Mouse (Mus musculus) MEL (cell line): ENCODE results near the gene Zbtb20.

Experiments used
- CHD2 ChIP-seq: IDR thresholded peaks from 2 replicates; pipeline ENCODE4 v1.6.1; 2011; ENCODE audit warnings: low read length, improper control_type of control experiment
- CTCF ChIP-seq, 3 experiments: IDR thresholded peaks in 2 of 3; conservative IDR thresholded peaks in 1 of 3; 2 replicates each; pipeline ENCODE4 v1.5.1; 2011 to 2012; ENCODE audit warnings: low read length in 3 of 3, low read depth in 2 of 3, mild to moderate bottlenecking in 2 of 3, improper control_type of control experiment in 1 of 3, inconsistent platforms in 1 of 3, mixed read lengths in 1 of 3, moderate library complexity in 1 of 3; ENCODE audit not compliant: control insufficient read depth in 1 of 3, insufficient read depth in 1 of 3, poor library complexity in 1 of 3, severe bottlenecking in 1 of 3
- E2F4 ChIP-seq: IDR thresholded peaks from 2 replicates; pipeline ENCODE4 v1.6.1; 2011; ENCODE audit warnings: low read depth, low read length, improper control_type of control experiment, borderline replicate concordance
- ELF1 ChIP-seq: IDR thresholded peaks from 2 replicates; pipeline ENCODE4 v1.6.1; 2014; ENCODE audit warnings: low read depth, mild to moderate bottlenecking, inconsistent platforms, low read length, improper control_type of control experiment, moderate library complexity
- EP300 ChIP-seq, 2 experiments: IDR thresholded peaks; 2 replicates each; pipeline ENCODE4 v1.6.1; 2011; ENCODE audit warnings: improper control_type of control experiment in 2 of 2, low read length in 2 of 2, low read depth in 1 of 2, mild to moderate bottlenecking in 1 of 2
- GATA1 ChIP-seq: IDR thresholded peaks from 2 replicates; pipeline ENCODE4 v1.6.1; 2011; ENCODE audit warnings: low read depth, low read length, improper control_type of control experiment
- HCFC1 ChIP-seq: IDR thresholded peaks from 2 replicates; pipeline ENCODE4 v1.6.1; 2012; ENCODE audit warnings: low read depth, mild to moderate bottlenecking, inconsistent platforms, low read length, improper control_type of control experiment, moderate library complexity
- KAT2A ChIP-seq: conservative IDR thresholded peaks from 2 replicates; pipeline ENCODE4 v1.6.1; 2012; ENCODE audit warnings: low read depth, low read length, improper control_type of control experiment, inconsistent platforms
- MAZ ChIP-seq: IDR thresholded peaks from 2 replicates; pipeline ENCODE4 v1.6.1; 2012; ENCODE audit warnings: low read depth, mild to moderate bottlenecking, inconsistent platforms, low read length, improper control_type of control experiment
- POLR2A ChIP-seq, 2 experiments: IDR thresholded peaks; 2 replicates each; pipeline ENCODE4 v1.6.1; 2011 to 2012; ENCODE audit warnings: low read length in 2 of 2, mild to moderate bottlenecking in 2 of 2, control low read depth in 1 of 2, improper control_type of control experiment in 1 of 2, low read depth in 1 of 2, moderate library complexity in 1 of 2; ENCODE audit not compliant: control insufficient read depth in 1 of 2, insufficient read depth in 1 of 2, poor library complexity in 1 of 2
- TAL1 ChIP-seq: IDR thresholded peaks from 2 replicates; pipeline ENCODE4 v1.6.1; 2012; ENCODE audit warnings: mild to moderate bottlenecking, inconsistent platforms, low read length, moderate library complexity, mixed read lengths
- UBTF ChIP-seq: IDR thresholded peaks from 2 replicates; pipeline ENCODE4 v1.6.1; 2012; ENCODE audit warnings: low read depth, mild to moderate bottlenecking, inconsistent platforms, low read length, improper control_type of control experiment, moderate library complexity, borderline replicate concordance; ENCODE audit not compliant: insufficient read depth
- USF2 ChIP-seq, 2 experiments: IDR thresholded peaks; 2 replicates each; pipeline ENCODE4 v1.6.1; 2011 to 2012; ENCODE audit warnings: improper control_type of control experiment in 2 of 2, low read length in 2 of 2, borderline replicate concordance in 1 of 2, inconsistent platforms in 1 of 2, low read depth in 1 of 2, mild to moderate bottlenecking in 1 of 2; ENCODE audit not compliant: insufficient read depth in 1 of 2
- ZC3H11A ChIP-seq: IDR thresholded peaks from 2 replicates; pipeline ENCODE4 v1.6.1; 2012; ENCODE audit warnings: low read depth, mild to moderate bottlenecking, inconsistent platforms, low read length, improper control_type of control experiment

GRCm38 (mm10) chr16:42880046-42880445 lies 4.4 kb downstream of the Zbtb20 start:
- TF ChIP-seq UBTF (no peak), CTCF (IDR thresholded peaks at IDR 0.05 in 2 of 3, conservative IDR thresholded peaks at IDR 0.05 in 1 of 3; ENCODE audit: control insufficient read depth in 1 of 3, insufficient read depth in 1 of 3, low read depth in 2 of 3, low read length in 3 of 3, poor library complexity in 1 of 3, severe bottlenecking in 1 of 3) (no peak), ELF1 (no peak), GATA1 (no peak), E2F4 (no peak), POLR2A (IDR thresholded peaks at IDR 0.05; ENCODE audit: control insufficient read depth in 1 of 2, insufficient read depth in 1 of 2, low read depth in 1 of 2, low read length in 2 of 2, poor library complexity in 1 of 2) (no peak), MAZ (no peak), EP300 (IDR thresholded peaks at IDR 0.05; ENCODE audit: low read depth in 1 of 2, low read length in 2 of 2) (no peak), TAL1 (no peak), KAT2A (no peak), ZC3H11A (no peak), HCFC1 (no peak), USF2 (IDR thresholded peaks at IDR 0.05; ENCODE audit: borderline replicate concordance in 1 of 2, insufficient read depth in 1 of 2, low read depth in 1 of 2, low read length in 2 of 2) (no peak), CHD2 (no peak)
